In genomic region chr19:58758871-58759270, GRCm38 (mm10) we compare ENCODE assay signal across 33 mouse cellular contexts. TPM values are rescaled to one million over a fixed set of nuclear protein-coding genes. Genes with fewer than 3 reads are reported as not detected.
DNase-seq lines count a peak whose midpoint lies in the region; ATAC-seq and TF ChIP-seq lines count a peak whose summit lies in the region.
"Had no signal": no experiment of that assay in that cellular context is flagged by ENCODE, and none has a peak within 500 bp of the region (broad histone marks: within the 10 kb centered on the region; RNA-seq: fewer than 3 reads in every experiment).

No protein-coding gene starts in this region.

- TF ChIP-seq CTCF in testis, adult 2 months (IDR thresholded peaks at IDR 0.05; ENCODE audit: control insufficient read depth, insufficient read depth, insufficient replicate concordance, low read depth, low read length) = no peak
- TF ChIP-seq CTCF in intestine, postnatal 0 days (IDR thresholded peaks at IDR 0.05; ENCODE audit: low read depth) = no peak

- H3K27ac ChIP-seq in testis, adult 2 months (ENCODE audit: control insufficient read depth, insufficient read depth, low read depth, low read length) = no peak overlapping the region
- H3K27ac ChIP-seq in intestine, postnatal 0 days (ENCODE audit: low read depth, low read length) = peak overlapping the region; percentile 79
- 0 out of 2 replicates have a peak overlapping the region, but pooled peaks have one; percentile 32 for H3K27ac ChIP-seq in stomach, embryonic 15.5 days
- H3K27ac ChIP-seq: embryonic facial prominence, embryonic 12.5 days; embryonic facial prominence, embryonic 15.5 days; gastrocnemius, adult 2 months; heart, embryonic 15.5 days; hindbrain, embryonic 10.5 days; hindbrain, embryonic 13.5 days had no signal

- H3K4me1 ChIP-seq in testis, adult 2 months (ENCODE audit: control insufficient read depth, insufficient read depth, low read length) = peaks cover 4% of the 10 kb centered on the region
- peaks cover 13% of the 10 kb centered on the region; the same call in 1 of the 2 replicates for H3K4me1 ChIP-seq in intestine, postnatal 0 days (replicated peaks; ENCODE audit: control insufficient read depth, insufficient read depth, low read length)
- peaks cover 3% of the 10 kb centered on the region; the same call in 1 of the 2 replicates for H3K4me1 ChIP-seq in stomach, embryonic 15.5 days

- WGBS in intestine, postnatal 0 days = 50% methylated on average over 4 of the region's 4 CpGs
- 57% methylated on average over 4 of the region's 4 CpGs for WGBS in stomach, embryonic 15.5 days

- ATAC-seq in intestine, postnatal 0 days = peak; percentile 73
- ATAC-seq in stomach, embryonic 15.5 days (ENCODE audit: insufficient read depth, low FRiP score, low read depth) = no peak
- no peak for ATAC-seq in granulocyte monocyte progenitor cell, adult 5-6 weeks (replicated peaks; ENCODE audit: poor library complexity, severe bottlenecking)
- ATAC-seq: forebrain, embryonic 14.5 days; forebrain, postnatal 0 days; hindbrain, embryonic 16.5 days had no signal

- H3K27me3 ChIP-seq in testis, adult 2 months (ENCODE audit: control insufficient read depth, insufficient read depth, low read length) = no peaks in the 10 kb centered on the region
- H3K27me3 ChIP-seq in intestine, postnatal 0 days (replicated peaks; ENCODE audit: control insufficient read depth, insufficient read depth, low read length) = no peaks in the 10 kb centered on the region
- no peaks in the 10 kb centered on the region for H3K27me3 ChIP-seq in stomach, embryonic 15.5 days (replicated peaks)
- H3K27me3 ChIP-seq: CH12.LX; embryonic facial prominence, embryonic 15.5 days had no signal

- peak overlapping the region; percentile 39; the same call in 1 of the 2 replicates for H3K4me3 ChIP-seq in testis, adult 2 months (ENCODE audit: control insufficient read depth, low read depth, low read length)
- H3K4me3 ChIP-seq in intestine, postnatal 0 days (ENCODE audit: low read depth, low read length) = no peak overlapping the region
- H3K4me3 ChIP-seq in stomach, embryonic 15.5 days (replicated peaks) = no peak overlapping the region
- H3K4me3 ChIP-seq: embryonic facial prominence, embryonic 12.5 days; embryonic facial prominence, embryonic 15.5 days; gastrocnemius, adult 2 months; heart, embryonic 12.5 days; heart, embryonic 15.5 days; hindbrain, embryonic 10.5 days; hindbrain, embryonic 13.5 days had no signal

- H3K9me3 ChIP-seq in intestine, postnatal 0 days (ENCODE audit: control insufficient read depth) = peaks cover 3% of the 10 kb centered on the region; the same call in 1 of the 2 replicates
- H3K9me3 ChIP-seq in stomach, embryonic 15.5 days = no peaks in the 10 kb centered on the region
- H3K9me3 ChIP-seq: embryonic facial prominence, embryonic 12.5 days; embryonic facial prominence, embryonic 15.5 days; heart, embryonic 15.5 days had no signal

- peak overlapping the region; percentile 38 for H3K4me2 ChIP-seq in intestine, postnatal 0 days (replicated peaks; ENCODE audit: low read depth)
- H3K4me2 ChIP-seq in stomach, embryonic 15.5 days = no peak overlapping the region
- H3K4me2 ChIP-seq: embryonic facial prominence, embryonic 12.5 days; embryonic facial prominence, embryonic 15.5 days; heart, embryonic 12.5 days; heart, embryonic 15.5 days; hindbrain, embryonic 13.5 days had no signal

- H3K36me3 ChIP-seq in testis, adult 2 months (ENCODE audit: control insufficient read depth, insufficient read depth, low read length) = no peaks in the 10 kb centered on the region
- H3K36me3 ChIP-seq in intestine, postnatal 0 days (ENCODE audit: control insufficient read depth, insufficient read depth) = no peaks in the 10 kb centered on the region
- H3K36me3 ChIP-seq in stomach, embryonic 15.5 days = no peaks in the 10 kb centered on the region
- H3K36me3 ChIP-seq: embryonic facial prominence, embryonic 12.5 days; embryonic facial prominence, embryonic 15.5 days; G1E; heart, embryonic 12.5 days; heart, embryonic 15.5 days; hindbrain, embryonic 10.5 days; hindbrain, embryonic 13.5 days had no signal

- no peak for TF ChIP-seq POLR2A in testis, adult 2 months (IDR thresholded peaks at IDR 0.05; ENCODE audit: control insufficient read depth, low read depth, low read length)

- no peak overlapping the region; the same call in 1 of the 2 replicates for H3K9ac ChIP-seq in intestine, postnatal 0 days (ENCODE audit: low read depth, low read length)
- no peak overlapping the region for H3K9ac ChIP-seq in stomach, embryonic 15.5 days
- H3K9ac ChIP-seq: embryonic facial prominence, embryonic 12.5 days; embryonic facial prominence, embryonic 15.5 days; forebrain, postnatal 0 days; heart, embryonic 12.5 days; heart, embryonic 15.5 days; hindbrain, embryonic 13.5 days had no signal

- DNase-seq in testis, postnatal 14 days (ENCODE audit: low spot score) = no peak
- DNase-seq in kidney, adult 8-10 months = no peak
- no peak for DNase-seq in thymus, postnatal 10 days (ENCODE audit: low spot score in 2 of 2)
- DNase-seq: adrenal gland, adult 8-10 months; adrenal gland, postnatal 25 days; B cell, adult 2 months; cerebellum, adult 18-20 months; cerebellum, adult 9-10 months; cerebellum, postnatal 25 days; forebrain, postnatal 0 days; gastrocnemius, postnatal 14 days; heart, adult 18-20 months; heart, postnatal 10 days; heart, postnatal 36 days had no signal

RNA-seq across cellular contexts. Expression of gene Pnliprp2, which starts 0.6 kb away (rescaled TPM):
- 0.14 and 0.32 TPM in 2 replicates for polyA plus RNA-seq in testis, adult 2 months (2012; rRNA removed)
- polyA plus RNA-seq in intestine, postnatal 0 days (2015; fragmentation: Nextera tagmentation; extraction: Ambion mirVana) = 5.2 and 5.3 TPM in 2 replicates
- polyA plus RNA-seq in stomach, embryonic 15.5 days (2015; fragmentation: Nextera tagmentation; extraction: Ambion mirVana) = 17.6 and 18.4 TPM in 2 replicates
- not detected in 2 replicates for total RNA-seq in granulocyte monocyte progenitor cell, adult 5-6 weeks (2014; fragmentation: Nextera tagmentation)
- total RNA-seq in granulocyte monocyte progenitor cell, adult 5-6 weeks (2017) = not detected in 2 replicates
- total RNA-seq: adrenal gland, adult 8-10 months; adrenal gland, postnatal 25 days; common myeloid progenitor, adult 5-6 weeks; forebrain, postnatal 0 days; G1E; gastrocnemius, adult 2 months; gastrocnemius, postnatal 14 days; gastrocnemius, postnatal 4 days; heart, adult 18-20 months; heart, postnatal 10 days; heart, postnatal 36 days had no signal
- polyA plus RNA-seq: embryonic facial prominence, embryonic 12.5 days; forebrain, embryonic 11.5 days; forebrain, postnatal 0 days; G1E; hindbrain, embryonic 10.5 days; hindbrain, embryonic 13.5 days had no signal

RNA-seq across cellular contexts. Expression of gene Pnliprp1, which starts 30.2 kb away (rescaled TPM):
- 0.19 TPM in 2 replicates for polyA plus RNA-seq in testis, adult 2 months (2012; rRNA removed)
- 17.4 and 26.4 TPM in 2 replicates for polyA plus RNA-seq in intestine, postnatal 0 days (2015; fragmentation: Nextera tagmentation; extraction: Ambion mirVana)
- 3,354 and 4,799 TPM in 2 replicates for polyA plus RNA-seq in stomach, embryonic 15.5 days (2015; fragmentation: Nextera tagmentation; extraction: Ambion mirVana)
- not detected in 2 replicates for total RNA-seq in granulocyte monocyte progenitor cell, adult 5-6 weeks (2014; fragmentation: Nextera tagmentation)
- total RNA-seq in granulocyte monocyte progenitor cell, adult 5-6 weeks (2017) = not detected in 2 replicates
- total RNA-seq: adrenal gland, adult 8-10 months; adrenal gland, postnatal 25 days; CH12.LX; common myeloid progenitor, adult 5-6 weeks; forebrain, postnatal 0 days; gastrocnemius, adult 2 months; gastrocnemius, postnatal 14 days; gastrocnemius, postnatal 4 days; heart, postnatal 36 days had no signal
- polyA plus RNA-seq: forebrain, embryonic 11.5 days; frontal cortex, adult 2 months; G1E; hindbrain, embryonic 10.5 days; hindbrain, embryonic 16.5 days had no signal

RNA-seq across cellular contexts. Expression of gene 1700019N19Rik, which starts 35.4 kb away (rescaled TPM):
- polyA plus RNA-seq in testis, adult 2 months (2012; rRNA removed) = 595 and 599 TPM in 2 replicates
- polyA plus RNA-seq in intestine, postnatal 0 days (2015; fragmentation: Nextera tagmentation; extraction: Ambion mirVana) = not detected in 2 replicates
- polyA plus RNA-seq in stomach, embryonic 15.5 days (2015; fragmentation: Nextera tagmentation; extraction: Ambion mirVana) = 0.14 TPM in 1 of 2 replicates, not detected in the other
- not detected in 2 replicates for total RNA-seq in granulocyte monocyte progenitor cell, adult 5-6 weeks (2014; fragmentation: Nextera tagmentation)
- total RNA-seq in granulocyte monocyte progenitor cell, adult 5-6 weeks (2017) = not detected in 2 replicates
- total RNA-seq: adrenal gland, postnatal 25 days; common myeloid progenitor, adult 5-6 weeks; forebrain, postnatal 0 days; G1E; gastrocnemius, adult 2 months; gastrocnemius, postnatal 14 days; gastrocnemius, postnatal 4 days; heart, adult 18-20 months; heart, postnatal 10 days; heart, postnatal 36 days had no signal
- polyA plus RNA-seq: embryonic facial prominence, embryonic 15.5 days; forebrain, embryonic 11.5 days; forebrain, embryonic 14.5 days; forebrain, postnatal 0 days; G1E; heart, embryonic 12.5 days; heart, embryonic 15.5 days; hindbrain, embryonic 13.5 days; hindbrain, embryonic 16.5 days had no signal

Comparison
In these comparisons a context has a peak if more than half of its experiments do, and no peak if none do; other contexts are left out.
1. RNA of gene Pnliprp1, which starts 30.2 kb away (polyA plus RNA-seq): 3,354 to 4,799 TPM in stomach, embryonic 15.5 days; 17.4 to 26.4 TPM in intestine, postnatal 0 days and 0.19 TPM in testis, adult 2 months; every median in the first group is over 100 times any median in the second.
2. RNA of gene 1700019N19Rik, which starts 35.4 kb away (polyA plus RNA-seq): 595 to 599 TPM in testis, adult 2 months; 0.14 TPM in stomach, embryonic 15.5 days and not detected in intestine, postnatal 0 days; every median in the first group is over 100 times any median in the second.